Mouse (Mus musculus) v-Abl transformed pro-B cells (cell line): ENCODE measurements around the gene Tomm20l.

Source experiments
- in situ Hi-C, 2 experiments: fragments of 400-800 bp; cut with MboI; formaldehyde crosslinking; loops; one replicate each; pipeline ENCODE4 v1.15.1; 2025; ENCODE audit not compliant: unreplicated experiment in 2 of 2

Tomm20l gene

GRCm38 (mm10) chr12:71148801-71149200, 37.6 kb downstream of the Tomm20l start:
- in situ Hi-C loops = loop anchor here (5.0 to 25.0 kb wide), 3 partner anchors 34 to 1812 kb away; partner anchors contain the start of gene Nin (in 1 of the 2)

DNA sequence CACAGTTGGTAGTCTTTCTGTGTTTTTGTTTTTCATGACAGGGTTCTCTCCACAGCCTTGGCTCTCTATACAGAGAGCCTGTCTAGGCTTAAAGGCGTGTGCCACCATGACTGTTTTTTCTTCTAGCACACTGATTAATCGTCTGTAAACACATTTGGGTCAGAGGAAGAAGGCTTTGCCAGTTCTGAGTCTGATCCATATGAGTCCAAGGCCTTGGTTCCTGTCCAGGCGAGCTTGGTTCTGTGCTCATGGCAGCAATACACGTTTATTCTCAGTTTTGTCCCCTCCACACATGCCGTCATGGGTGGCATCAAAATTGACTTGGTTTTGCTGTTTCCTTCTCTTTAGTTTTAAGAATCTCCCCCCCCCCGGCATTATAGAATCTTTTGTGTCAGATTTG, 38.2 kb downstream of the Tomm20l start:
- in situ Hi-C loops = loop anchor here (5.0 to 25.0 kb wide), 3 partner anchors 33 to 1812 kb away; partner anchors contain the start of gene Nin (in 1 of the 2)

DNA sequence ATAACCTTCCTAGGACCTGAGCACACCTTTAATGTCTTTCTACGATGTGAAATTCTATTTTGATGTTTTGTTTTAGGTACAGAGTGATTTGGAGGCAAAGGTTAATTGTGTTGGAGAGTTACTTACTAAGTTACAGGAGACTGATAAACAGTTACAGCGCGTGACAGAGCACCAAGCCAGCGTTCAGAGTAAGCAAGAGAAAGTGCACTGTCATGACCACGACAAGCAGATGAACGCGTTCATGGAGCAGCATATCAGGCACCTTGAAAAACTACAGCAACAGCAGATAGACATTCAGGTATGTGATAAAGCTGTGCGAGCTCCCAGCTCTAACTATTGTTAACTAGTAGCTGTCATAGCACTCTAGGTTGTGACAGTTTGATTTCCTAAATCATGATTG, 38.9 kb downstream of the Tomm20l start:
- in situ Hi-C loops = loop anchor here in 1 of 2 experiments (25.0 kb wide), 1 partner anchor 688 kb away; the partner anchor contains the start of gene Tmx1

GRCm38 (mm10) chr12:71154979-71155378, 43.8 kb downstream of the Tomm20l start:
- in situ Hi-C loops = loop anchor here in 1 of 2 experiments (25.0 kb wide), 1 partner anchor 693 kb away; the partner anchor contains the start of gene Tmx1

GRCm38 (mm10) chr12:71157974-71158373, 46.7 kb downstream of the Tomm20l start:
- in situ Hi-C loops = loop anchor here in 1 of 2 experiments (25.0 kb wide), 1 partner anchor 696 kb away; the partner anchor contains the start of gene Tmx1

GRCm38 (mm10) chr12:71164410-71164809, 53.2 kb downstream of the Tomm20l start:
- in situ Hi-C loops = loop anchor here in 1 of 2 experiments (25.0 kb wide), 1 partner anchor 702 kb away; the partner anchor contains the start of gene Tmx1

- in situ Hi-C loops = loop anchor here in 1 of 2 experiments (25.0 kb wide), 1 partner anchor 708 kb away; the partner anchor contains the start of gene Tmx1
These were observed 58.7 kb downstream of the Tomm20l start for GRCm38 (mm10) chr12:71169911-71170310.
